Mouse (Mus musculus) retina, adult 2 months (tissue): ENCODE data around the gene Atf7.
"Not testable (repeated sequence)": the region's sequence is repeated elsewhere in the genome, so short reads cannot be mapped to it uniquely, and the experiment has no call there.

Experiments
- DNase-seq: peaks from one replicate; pipeline ENCODE4 v3.0.0-alpha.2; 2012; ENCODE audit warnings: low read depth, low spot score

Gene Atf7

DNA sequence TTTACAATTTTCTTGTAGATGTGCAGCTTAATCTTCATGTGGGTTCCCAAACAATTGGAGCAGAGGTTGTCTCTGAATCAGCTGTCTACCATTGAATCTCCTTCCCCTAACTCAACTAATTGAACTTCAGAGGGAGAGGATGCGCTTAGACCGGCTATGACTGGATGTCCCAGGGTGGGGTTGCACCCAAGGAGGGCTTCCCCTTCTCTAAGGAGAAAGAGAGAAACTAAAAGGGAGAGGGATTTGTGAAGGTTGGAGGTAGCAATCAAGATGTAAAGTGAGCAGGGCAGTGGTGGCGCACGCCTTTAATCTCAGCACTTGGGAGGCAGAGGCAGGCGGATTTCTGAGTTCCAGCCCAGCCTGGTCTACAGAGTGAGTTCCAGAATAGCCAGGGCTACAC is 5.8 kb downstream of the Atf7 start:
- DNase-seq: no peak

DNA sequence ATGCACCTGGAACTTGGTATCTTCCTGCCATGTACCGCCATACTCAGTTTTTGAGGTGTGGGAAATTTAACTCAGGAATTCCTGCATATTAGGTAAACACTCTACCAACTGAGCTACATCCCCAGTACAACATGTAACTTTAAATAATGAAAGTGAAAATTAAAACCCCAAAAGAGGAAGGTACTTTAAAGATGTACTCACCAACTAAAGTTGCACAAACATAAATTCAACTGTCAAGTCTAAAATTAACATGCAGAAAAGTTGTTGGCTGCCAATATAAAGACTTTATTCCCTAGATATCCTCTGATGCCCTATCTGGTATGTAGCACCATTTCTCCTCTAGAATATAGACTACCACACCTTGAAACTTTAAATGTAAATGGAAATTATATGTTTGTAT is 7.6 kb downstream of the Atf7 start:
- no peak for DNase-seq

DNA sequence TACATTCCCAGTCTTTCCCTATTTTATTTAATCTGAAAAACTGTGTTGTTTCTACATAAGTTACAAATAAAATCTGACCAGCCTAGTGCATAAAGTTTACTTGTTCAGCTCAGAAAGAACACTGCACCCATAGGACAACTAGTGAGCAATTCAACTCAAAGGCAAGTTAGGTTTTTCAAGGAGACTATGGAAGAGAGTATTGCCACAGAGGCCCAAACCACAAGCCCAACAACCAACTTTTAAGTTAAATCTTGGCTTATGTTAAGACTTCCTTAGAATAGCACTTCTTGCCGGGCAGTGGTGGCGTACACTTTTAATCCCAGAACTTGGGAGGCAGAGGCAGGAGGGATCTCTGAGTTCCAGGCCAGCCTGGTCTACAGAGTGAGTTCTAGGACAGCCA is 9.1 kb downstream of the Atf7 start:
- no peak for DNase-seq

DNA sequence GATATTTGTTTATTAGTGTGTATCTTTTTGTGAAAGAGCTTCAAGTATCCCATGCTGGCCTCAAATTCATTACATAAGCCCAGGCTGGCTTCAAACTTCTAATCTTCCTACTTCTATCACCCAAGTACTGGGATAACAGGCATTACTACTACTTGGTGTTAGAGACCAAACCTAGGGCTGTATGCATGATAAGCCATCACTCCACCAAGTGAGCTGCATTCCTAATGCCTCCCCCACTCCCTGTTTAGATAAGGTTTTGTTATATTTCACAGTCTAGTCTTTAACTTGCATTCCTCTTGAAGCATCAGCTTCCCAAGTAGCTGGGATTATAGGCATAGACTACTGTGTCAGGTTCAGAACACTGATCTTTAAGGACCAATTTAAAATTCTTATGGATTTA is 11.0 kb downstream of the Atf7 start:
- DNase-seq: no peak

DNA sequence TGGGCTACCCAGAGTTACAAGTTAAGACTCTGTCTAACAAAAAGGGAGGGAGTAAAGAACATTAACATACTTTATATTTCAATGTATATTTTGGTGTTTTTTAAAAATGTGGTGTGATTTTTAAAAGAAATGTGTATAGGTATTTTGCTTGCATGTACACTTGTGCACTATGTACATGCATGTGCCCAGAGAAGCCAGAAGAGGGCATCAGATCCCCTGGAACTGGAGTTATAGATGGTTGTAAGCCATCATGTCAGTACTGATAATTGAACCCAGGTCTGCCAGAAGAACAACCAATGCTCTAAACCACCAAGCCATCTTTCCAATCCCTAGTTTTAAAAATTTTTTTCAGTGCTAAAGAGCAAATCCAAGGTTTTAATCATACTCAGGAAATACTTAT is 12.3 kb downstream of the Atf7 start:
- DNase-seq: no peak

DNA sequence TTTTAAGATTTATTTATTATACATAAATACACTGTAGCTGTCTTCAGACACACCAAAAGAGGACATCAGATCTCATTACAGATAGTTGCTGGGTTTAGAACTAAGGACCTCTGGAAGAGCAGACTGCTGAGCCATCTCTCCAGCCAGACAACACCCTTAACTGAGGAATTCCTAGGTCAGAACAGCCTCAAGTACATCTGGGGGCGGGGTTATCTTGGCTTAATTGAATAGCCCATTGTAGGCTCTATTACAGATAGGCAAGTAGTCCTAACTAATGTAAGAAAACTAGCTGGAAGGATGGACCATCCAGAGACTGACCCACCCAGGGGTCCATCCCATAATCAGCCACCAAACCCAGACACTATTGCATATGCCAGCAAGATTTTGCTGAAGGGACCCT is 16.7 kb downstream of the Atf7 start:
- not testable (repeated sequence) for DNase-seq

DNA sequence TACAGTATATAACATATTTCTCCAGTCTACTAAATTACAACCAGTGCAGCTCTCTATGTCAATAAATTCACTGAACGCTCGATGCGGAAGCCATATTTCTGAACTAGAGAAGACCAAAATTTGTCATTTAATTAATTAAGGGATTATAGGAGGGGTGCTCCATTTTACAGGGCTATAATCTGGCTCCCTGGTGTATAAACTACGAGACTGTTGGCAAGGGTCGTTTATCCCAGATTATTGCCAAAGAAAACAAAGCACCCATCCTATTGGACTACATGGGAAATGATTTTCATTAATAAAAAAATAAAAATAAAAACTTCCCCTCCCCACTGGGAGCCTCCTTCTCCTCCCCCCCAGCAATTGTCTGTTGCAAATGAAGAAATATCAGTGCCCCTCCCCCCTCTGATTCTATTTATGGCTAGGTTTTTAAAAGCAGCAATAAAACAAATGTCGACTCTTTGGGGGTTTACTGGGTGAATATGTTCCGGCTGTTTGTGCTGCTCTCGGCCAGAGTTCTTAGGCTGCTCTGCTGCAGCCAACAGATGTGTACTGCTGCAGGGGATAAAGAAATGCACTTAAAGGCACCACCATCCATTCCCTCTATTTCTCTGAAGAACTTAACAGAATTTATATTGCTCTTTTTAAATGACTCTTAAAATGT is 31.1 kb downstream of the Atf7 start:
- no peak for DNase-seq

DNA sequence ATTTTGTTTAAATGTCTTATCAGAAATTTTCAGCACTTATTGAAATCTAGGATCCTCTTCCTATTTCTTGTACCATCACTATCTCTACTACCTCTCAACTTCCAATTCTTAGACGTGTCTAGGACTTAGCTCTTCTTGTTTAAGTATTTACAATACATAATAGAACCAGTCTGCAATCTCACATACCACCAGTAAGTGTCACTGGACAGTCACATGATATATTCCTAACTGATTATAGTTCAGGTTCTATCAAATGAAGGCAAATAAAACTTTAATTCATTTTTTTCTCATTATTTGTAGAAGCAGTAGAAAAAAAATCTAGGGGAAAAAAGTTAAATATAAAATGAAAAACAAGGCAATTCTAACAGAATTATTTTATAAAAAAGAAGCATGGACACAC is 32.6 kb downstream of the Atf7 start:
- no peak for DNase-seq

DNA sequence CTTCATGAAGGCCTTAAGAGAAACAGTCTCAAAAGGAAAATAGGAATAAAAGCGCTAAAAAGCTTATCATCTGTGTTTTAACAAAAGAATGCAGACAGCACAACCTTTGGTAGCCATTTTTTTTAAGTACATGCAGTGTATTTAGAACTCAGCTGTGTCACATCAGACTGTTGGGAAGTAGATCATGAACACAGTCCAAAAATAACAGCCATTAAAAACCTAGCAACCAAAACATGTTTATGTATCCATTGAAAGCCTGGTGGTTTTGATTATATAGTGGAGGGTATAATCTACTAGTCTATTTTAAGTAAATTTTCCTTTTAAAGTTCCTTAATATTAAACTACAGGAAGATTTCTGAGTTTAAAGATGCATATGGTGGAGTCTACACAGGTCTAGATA is 34.7 kb downstream of the Atf7 start:
- no peak for DNase-seq

DNA sequence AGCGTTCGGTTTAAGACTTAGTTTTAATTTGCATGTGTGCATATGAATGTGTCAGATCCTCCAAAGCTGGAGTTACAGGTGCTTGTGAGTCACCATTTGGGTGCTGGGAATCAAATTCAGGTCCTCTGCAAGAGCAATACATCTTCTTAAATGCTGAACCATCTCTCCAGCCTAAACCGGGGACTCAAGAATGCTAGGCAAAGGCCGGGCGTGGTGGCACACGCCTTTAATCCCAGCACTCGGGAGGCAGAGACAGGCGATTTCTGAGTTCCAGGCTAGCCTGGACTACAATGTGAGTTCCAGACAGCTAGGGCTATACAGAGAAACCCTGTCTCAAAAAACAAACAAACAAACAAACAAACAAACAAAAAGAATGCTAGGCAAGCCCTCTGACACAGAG is 35.4 kb downstream of the Atf7 start:
- DNase-seq: no peak

DNA sequence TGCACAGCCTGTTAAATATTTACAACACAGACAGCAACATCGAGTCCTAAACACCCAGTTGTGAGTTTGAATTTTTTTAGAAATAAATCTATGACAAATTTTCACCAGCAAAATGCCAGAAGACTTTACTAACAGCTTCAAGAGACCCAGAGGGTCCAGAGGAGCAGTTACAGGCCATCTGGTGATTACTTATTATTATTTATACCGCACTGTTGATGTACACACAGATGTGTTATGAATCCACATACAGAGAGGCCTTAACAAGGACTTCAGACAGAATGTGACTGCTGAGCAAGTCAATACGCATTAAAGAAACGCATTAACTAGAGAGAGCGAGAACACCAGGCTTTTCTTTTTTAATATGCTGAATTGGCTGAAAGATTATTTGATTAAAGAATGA is 39.8 kb downstream of the Atf7 start:
- no peak for DNase-seq

DNA sequence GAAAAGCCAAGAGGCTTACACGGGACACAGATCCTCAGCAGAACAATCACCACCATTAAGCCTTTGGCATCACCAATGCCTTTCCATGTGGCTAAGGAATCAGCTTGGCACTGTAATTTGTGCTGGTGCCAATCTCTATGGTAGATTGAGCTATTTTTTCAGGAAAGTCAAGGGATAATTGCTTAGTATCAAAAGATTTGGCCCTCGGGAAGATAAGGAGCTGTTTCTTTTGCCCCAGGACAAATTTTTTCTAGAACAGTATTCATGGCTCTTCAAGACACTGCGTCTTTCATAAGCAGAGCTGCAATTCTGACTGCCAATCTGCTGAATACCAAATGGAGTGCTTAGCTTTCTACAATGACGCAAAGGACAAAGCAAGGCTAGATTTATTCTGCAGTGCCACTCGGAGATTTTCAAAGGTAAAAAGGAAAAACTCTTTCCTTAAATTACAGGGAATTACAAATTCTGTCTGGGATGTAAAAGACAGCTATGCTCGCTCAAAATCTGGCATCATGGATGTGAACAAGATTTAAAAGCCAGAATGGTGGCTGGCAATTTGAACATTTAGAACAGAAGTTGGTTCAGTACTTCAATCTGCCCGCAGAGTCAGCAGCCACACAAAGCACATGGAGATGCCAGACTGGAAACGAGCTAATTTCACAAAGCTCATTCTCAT is 41.4 kb downstream of the Atf7 start:
- no peak for DNase-seq

DNA sequence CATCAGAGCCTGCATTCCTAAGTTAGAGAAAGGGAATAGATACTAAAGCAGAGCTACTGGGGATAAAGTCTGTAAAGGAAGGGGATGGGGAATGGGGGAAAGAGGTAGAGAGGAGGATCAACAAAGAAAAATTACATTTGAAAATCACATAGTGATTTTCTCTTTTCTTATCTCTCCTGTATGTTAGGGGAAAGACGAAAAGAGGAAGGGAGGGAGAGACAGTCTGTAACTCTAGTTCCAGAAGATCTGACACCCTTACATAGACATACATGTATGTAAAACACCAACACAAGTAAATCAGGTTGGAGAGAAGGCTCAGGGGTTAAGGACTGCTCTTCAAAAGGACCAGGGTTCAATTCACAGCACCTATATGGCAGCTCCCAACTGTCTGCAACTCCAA is 44.1 kb downstream of the Atf7 start:
- DNase-seq: no peak

DNA sequence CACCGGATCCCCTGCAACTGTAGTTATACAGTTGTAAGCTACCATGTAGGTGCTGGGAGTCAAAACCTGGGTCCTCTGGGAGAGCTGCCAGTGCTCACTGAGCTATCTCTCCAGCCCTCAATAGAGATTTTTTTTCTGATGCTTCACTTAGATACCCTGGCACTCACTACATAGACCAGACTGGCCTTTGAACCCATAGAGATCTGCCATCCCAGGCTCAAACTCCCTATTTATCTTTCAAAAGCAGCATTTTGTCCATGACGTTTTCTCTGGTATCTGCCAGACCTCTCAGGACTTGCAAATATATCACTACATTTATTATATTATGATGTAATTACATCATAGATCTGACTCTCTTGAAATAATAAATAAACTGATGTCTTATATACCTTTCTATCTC is 46.9 kb downstream of the Atf7 start:
- no peak for DNase-seq

DNA sequence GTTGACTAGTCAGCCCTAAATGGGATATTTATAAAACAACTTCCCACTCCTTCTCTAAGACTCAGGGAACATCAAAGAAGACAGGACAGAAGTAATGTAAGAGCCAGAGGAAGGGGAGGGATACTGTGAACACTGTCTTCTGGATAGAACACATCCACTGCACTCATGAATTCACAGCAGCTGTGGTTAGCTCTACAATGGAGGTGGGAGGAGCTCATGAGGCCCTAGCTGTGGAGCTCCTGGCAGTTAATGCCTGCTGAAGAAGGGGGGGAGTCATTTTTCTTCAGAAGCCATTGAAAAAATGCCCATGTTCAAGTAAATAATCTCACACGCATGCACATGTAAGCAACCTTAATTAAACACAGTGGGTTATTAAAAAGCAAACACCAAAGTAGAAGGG is 48.3 kb downstream of the Atf7 start:
- no peak for DNase-seq

DNA sequence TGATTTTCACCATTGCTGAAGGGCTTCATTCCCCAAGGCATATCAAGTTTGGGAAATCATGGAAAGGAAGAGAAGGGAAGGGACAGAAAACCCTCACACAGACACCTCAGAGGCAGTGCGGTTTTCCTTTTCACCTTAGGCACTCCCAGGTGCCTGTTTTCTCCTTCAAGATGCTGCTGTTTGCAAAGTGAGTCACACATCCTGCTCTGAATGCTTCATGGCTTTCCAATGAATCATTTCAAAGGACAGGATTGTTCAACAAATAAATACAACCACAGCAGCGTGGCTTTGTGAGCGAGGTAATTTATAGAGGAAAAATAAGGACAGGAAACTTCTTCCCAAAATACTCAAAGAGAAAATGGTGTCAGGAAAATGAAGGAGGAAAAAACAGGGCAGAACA is 53.2 kb downstream of the Atf7 start:
- no peak for DNase-seq

DNA sequence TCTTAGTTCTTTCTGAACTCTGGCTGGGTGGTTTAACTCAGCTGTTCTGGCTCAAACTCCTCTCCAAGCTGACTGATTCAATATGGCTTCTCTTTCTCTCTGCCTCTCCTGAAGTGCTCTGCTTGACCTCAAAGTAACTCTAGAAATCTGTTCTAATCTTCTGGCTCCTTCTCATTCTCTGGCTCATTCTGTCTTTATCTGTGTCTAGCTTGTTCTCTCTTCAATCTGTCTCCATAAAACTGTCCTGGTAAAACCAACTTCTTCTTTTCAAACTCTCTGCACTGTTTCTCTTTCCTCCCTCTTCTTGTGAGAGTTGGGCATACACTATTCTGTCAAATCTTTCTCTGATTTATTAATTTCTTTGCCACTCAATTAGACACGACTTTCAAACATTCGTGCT is 57.4 kb downstream of the Atf7 start:
- no peak for DNase-seq

DNA sequence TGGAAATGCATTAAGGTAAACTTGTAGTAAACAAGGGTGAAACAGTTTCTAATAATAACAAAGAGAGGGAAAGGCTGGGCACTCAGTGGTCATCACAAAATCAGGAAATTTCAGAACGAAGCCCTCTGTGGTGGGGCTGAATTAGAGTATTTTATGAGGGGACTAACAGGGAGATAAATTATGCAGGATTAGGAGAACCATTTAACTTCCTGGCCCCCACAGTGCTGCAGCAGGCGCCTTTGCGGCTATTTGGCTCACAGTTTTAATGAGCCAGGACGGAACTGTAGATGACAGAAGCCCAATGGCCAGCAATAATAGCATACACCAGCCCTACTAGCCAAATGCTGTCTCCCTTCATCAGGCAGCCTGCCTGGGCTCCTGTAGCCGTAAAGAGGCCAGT is 61.6 kb downstream of the Atf7 start:
- no peak for DNase-seq

DNA sequence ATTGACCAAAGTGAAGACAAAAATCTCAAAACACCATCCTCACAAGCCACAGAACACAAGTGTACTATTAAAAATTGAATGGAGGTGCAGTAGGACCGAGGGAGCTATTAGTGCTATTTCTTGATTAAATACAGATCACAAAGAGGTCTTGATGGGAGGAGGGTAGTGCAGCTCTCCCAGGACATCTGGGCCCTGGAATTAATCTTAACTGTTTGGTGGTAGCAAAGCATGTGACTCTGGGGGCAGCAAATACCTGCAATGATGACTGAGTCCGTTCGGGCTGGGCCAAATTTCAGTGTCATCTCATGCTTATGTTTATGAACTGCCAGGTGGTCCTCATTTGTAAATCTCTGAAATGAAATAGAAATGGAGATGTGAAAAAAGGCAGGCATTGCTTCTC is 62.2 kb downstream of the Atf7 start:
- no peak for DNase-seq

DNA sequence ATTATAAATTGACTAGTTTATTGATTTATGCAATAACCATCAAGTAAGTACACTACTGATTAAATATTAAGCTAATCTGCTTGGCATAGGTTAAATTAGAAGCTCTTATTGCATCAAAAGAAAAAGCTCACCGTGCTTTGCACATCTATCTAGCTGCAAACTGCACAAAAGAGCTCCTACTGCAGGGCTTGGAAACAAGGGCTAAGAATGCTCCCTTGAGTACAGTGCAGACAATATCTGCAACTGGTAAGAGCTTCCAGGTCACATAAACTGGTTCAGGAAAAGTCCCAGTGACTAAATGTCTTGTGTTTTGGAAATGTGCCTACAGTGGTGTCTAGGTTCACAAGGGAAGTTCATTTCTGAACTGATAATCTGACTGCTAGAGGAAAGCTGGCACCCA is 62.8 kb downstream of the Atf7 start:
- DNase-seq: no peak

DNA sequence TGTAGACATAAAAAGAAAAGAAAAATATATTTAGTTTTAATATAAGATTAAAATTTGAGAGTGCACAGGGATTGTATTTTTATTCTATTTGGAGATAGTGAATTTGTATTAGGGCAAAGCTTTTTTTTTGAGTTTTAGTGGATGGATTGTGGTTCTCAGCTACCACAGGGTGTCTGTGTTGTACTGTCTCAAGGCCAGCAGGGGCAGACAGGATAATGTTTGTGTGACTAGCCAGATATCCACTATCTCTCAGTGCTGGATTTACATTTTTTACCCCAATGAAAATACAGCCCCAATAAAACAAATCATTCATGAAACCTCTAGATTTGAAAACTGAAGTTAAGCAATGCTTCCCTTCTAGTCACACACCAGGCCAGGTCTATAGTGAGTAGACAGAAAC is 67.7 kb downstream of the Atf7 start:
- no peak for DNase-seq

DNA sequence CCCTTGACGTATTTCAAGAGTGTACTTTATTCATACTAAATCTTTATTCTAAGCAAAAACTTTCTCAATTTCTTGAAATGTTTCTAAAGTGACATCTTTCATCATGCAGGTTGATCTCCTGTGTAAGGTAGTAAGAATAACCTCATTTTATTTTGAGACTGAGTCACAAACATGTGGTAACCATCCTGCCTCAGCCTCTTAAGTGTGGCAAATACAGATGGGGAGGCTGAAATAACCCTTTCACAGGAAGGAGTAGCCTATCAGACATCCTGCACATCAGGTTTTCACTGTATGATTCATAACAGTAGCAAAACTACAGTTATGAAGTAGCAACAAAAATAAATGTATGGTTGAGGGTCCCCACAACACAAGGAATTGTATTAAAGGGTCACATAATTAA is 69.7 kb downstream of the Atf7 start:
- DNase-seq: no peak

DNA sequence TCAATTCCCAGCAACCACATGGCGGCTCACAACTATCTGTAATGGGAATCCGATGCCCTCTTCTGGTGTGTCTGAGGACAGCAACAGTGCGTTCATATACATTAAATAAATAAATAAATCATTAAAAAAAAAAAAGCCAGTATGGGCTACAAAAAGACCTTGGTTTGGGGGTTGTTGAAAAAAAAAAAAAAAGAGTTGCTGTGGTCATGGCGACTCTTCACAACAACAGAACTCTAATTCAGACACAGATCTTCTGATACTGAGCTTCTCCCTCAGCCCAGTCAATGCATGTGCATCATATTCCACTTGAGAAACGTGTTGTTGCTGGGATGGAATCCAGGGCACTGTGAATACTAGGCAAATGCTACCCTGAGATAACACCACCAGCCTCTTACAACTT is 72.7 kb downstream of the Atf7 start:
- DNase-seq: no peak

DNA sequence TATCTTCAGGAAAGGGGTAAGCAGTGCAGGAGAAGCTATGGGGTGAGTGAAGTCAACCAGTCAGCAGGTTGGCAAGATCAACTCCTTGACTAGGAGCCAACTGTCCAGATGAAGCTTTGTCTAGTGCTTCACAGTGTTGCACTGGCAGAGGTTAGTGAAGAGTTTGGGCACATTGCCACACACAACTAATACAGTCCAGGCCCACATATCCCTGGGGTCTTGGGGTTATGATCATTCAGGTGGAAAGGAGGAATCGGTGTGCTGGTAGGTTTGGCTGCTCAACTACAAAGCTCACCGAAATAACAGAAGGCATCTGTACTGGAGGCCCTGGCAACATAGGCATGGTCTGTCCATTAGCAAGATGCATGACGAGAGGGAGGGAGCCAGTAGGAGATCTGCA is 77.8 kb downstream of the Atf7 start:
- DNase-seq: no peak
